Mouse (Mus musculus) inflammation-experienced regulatory T-cells, adult 6 months (primary cell): ENCODE data around the gene Nuak2. TPM values are rescaled to one million over a fixed set of nuclear protein-coding genes. Genes with fewer than 3 reads are reported as not detected.

Source experiments
- ATAC-seq: one replicate; pipeline ENCODE4 v1.8.0; 2017
- polyA plus RNA-seq, 3 experiments: library from polyadenylated mRNA; unstranded; fragments of 100-300 nt; shearing (Covaris generic); gene quantifications; one replicate each; pipeline ENCODE4 v1.2.1; 2017

Gene Nuak2
- polyA plus RNA-seq, 3 experiments from 2014 or later: 2.2 to 3.0 (median 2.6) TPM

- no peak for ATAC-seq
Measured at GRCm38 (mm10) chr1:132380550-132381100, 64.7 kb downstream of the Nuak2 start.

- ATAC-seq: no peak
Measured at GRCm38 (mm10) chr1:132381929-132382328, 66.0 kb downstream of the Nuak2 start.

Other genes with a start within 250 kb of the Nuak2 start
- gene Mfsd4a, start 248.1 kb upstream of the Nuak2 start, polyA plus RNA-seq: 10 to 100 TPM; 34.3 to 43.4 (median 41.3) TPM
- gene Cdk18, start 176.4 kb upstream of the Nuak2 start, polyA plus RNA-seq: not detected
- gene Lemd1, start 124.7 kb upstream of the Nuak2 start, polyA plus RNA-seq: not detected
- gene AC124108.1, start 124.7 kb upstream of the Nuak2 start, polyA plus RNA-seq: not detected
- gene Gm10188, start 86.4 kb upstream of the Nuak2 start, polyA plus RNA-seq: not detected
- gene Klhdc8a, start 17.5 kb upstream of the Nuak2 start, polyA plus RNA-seq: not detected
- 1 to 10 TPM in 2 of 3 experiments, under 1 TPM in 1; 0.39 to 1.2 (median 1.2) TPM for gene Tmcc2, start 75.2 kb downstream of the Nuak2 start, polyA plus RNA-seq
- gene Dstyk, start 101.4 kb downstream of the Nuak2 start, polyA plus RNA-seq: 1 to 10 TPM; 1.7 to 9.0 (median 5.9) TPM
- gene Rbbp5, start 161.2 kb downstream of the Nuak2 start, polyA plus RNA-seq: 10 to 100 TPM; 29.5 to 33.6 (median 31.0) TPM
- gene Tmem81, start 190.1 kb downstream of the Nuak2 start, polyA plus RNA-seq: 1 to 10 TPM; 3.9 to 6.3 (median 6.0) TPM
- not detected for gene Cntn2, start 227.1 kb downstream of the Nuak2 start, polyA plus RNA-seq